Mouse (Mus musculus): ENCODE results near the gene Folr1. TPM values are rescaled to one million over a fixed set of nuclear protein-coding genes. Genes with fewer than 3 reads are reported as not detected.
A peak's percentile ranks its signal among the peaks of the same experiment; 100 is the strongest.

Folr1 gene
- polyA plus RNA-seq (2011; ENCODE audit: insufficient read length, low read depth, missing spikeins): 0.56 and 1.5 TPM in 2 replicates

DNA sequence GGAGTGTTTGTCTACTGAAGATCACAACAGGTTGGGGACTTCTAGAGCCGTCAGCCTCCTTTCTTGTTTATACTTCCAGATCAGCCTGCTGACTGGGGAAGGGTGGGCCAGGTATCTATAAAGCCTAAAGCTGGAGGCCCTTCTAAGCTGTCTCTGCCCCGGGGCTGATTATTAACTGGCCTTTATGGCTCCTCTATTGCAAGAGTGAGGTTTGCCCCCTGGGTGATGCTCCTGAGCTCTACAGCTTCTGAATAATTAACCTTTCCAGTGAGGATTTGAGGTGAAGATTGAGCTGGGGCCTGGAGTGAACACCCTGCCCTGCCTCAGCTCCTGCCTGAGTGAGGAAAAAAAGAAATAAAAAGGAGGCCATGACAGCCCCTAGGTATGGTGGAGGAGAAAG, at the start of gene Folr1:
Folr1 (minus strand) TSS at position 160 of the 400 bp plus-strand sequence.
- no peaks in the 10 kb centered on the region; the same call in 1 of the 2 replicates for H3K4me1 ChIP-seq (ENCODE audit: control insufficient read depth, insufficient read depth, low read length)
- TF ChIP-seq POLR2A (IDR thresholded peaks at IDR 0.05; ENCODE audit: low read depth, low read length) (no peak), CTCF (IDR thresholded peaks at IDR 0.05; ENCODE audit: borderline replicate concordance, insufficient read depth, low read length) (no peak)
- no peak within 1 kb of the TSS for H3K4me3 ChIP-seq (ENCODE audit: insufficient read depth, low read length)
- H3K27ac ChIP-seq (ENCODE audit: insufficient read depth, low read length): no peak within 1 kb of the TSS

GRCm38 (mm10) chr7:101918071-101918470, 47.5 kb upstream of the Folr1 start:
- Histone ChIP-seq H3K4me3 (ENCODE audit: insufficient read depth, low read length) (no peak overlapping the region), H3K27ac (ENCODE audit: insufficient read depth, low read length) (no peak overlapping the region), H3K4me1 (ENCODE audit: control insufficient read depth, insufficient read depth, low read length) (no peaks in the 10 kb centered on the region)
- TF ChIP-seq CTCF (IDR thresholded peaks at IDR 0.05; ENCODE audit: borderline replicate concordance, insufficient read depth, low read length) (peak; percentile 91), POLR2A (IDR thresholded peaks at IDR 0.05; ENCODE audit: low read depth, low read length) (no peak)

- TF ChIP-seq POLR2A (IDR thresholded peaks at IDR 0.05; ENCODE audit: low read depth, low read length) (no peak), CTCF (IDR thresholded peaks at IDR 0.05; ENCODE audit: borderline replicate concordance, insufficient read depth, low read length) (peak; percentile 29; the same call in 1 of the 2 replicates)
- no peak overlapping the region for H3K4me3 ChIP-seq (ENCODE audit: insufficient read depth, low read length)
- no peak overlapping the region for H3K27ac ChIP-seq (ENCODE audit: insufficient read depth, low read length)
- peaks cover 12% of the 10 kb centered on the region; the same call in 1 of the 2 replicates for H3K4me1 ChIP-seq (ENCODE audit: control insufficient read depth, insufficient read depth, low read length)
These were observed 41.4 kb upstream of the Folr1 start for GRCm38 (mm10) chr7:101911982-101912381.

GRCm38 (mm10) chr7:101910138-101910537, 39.5 kb upstream of the Folr1 start:
- no peak for TF ChIP-seq POLR2A (IDR thresholded peaks at IDR 0.05; ENCODE audit: low read depth, low read length)
- no peak for TF ChIP-seq CTCF (IDR thresholded peaks at IDR 0.05; ENCODE audit: borderline replicate concordance, insufficient read depth, low read length)
- no peak overlapping the region for H3K27ac ChIP-seq (ENCODE audit: insufficient read depth, low read length)
- no peak overlapping the region for H3K4me3 ChIP-seq (ENCODE audit: insufficient read depth, low read length)
- peaks cover 15% of the 10 kb centered on the region; the same call in 1 of the 2 replicates for H3K4me1 ChIP-seq (ENCODE audit: control insufficient read depth, insufficient read depth, low read length)

DNA sequence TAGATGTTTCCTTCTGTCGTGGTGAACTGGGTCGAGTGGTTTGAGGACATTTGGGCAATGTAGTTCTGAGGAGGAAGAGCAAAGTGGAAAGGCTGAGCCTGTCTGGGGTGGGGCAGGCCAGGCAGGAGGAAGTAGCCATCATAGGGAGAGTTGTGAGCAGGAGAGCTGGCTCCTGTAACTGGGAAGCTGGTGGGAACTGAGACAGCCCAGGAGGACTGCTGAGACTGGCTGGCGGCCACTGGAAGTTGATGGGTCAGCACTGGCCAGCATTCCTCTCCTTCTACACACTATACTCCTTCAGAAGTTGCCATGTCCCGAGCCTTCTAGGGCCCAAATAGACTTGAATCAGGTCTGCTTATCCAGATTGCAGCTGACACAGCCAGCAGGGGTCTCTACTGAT, 37.8 kb upstream of the Folr1 start:
- Histone ChIP-seq H3K4me3 (ENCODE audit: insufficient read depth, low read length) (no peak overlapping the region), H3K4me1 (ENCODE audit: control insufficient read depth, insufficient read depth, low read length) (peaks cover 15% of the 10 kb centered on the region; the same call in 1 of the 2 replicates), H3K27ac (ENCODE audit: insufficient read depth, low read length) (no peak overlapping the region)
- TF ChIP-seq POLR2A (IDR thresholded peaks at IDR 0.05; ENCODE audit: low read depth, low read length): no peak
- TF ChIP-seq CTCF (IDR thresholded peaks at IDR 0.05; ENCODE audit: borderline replicate concordance, insufficient read depth, low read length): no peak

DNA sequence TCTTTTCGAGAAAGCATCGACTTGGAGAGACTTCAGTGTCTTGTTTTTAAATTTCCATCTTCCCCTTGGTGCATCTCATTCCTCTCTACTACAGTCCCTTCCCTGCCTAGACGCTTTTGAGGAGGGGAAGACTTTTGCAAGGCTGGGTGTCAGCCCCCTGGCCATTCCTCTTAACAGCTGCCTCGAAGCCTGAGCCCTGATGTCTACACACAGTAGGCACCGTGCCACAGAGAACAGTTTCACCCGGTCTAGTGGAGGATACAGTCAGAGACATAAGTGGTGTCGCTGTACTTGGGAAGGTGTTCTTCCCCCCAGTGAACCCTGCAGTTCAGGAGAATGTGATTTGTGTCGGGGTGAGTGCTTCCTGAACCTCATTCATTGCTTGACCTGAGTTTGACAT, 36.1 kb upstream of the Folr1 start:
- Histone ChIP-seq H3K4me1 (ENCODE audit: control insufficient read depth, insufficient read depth, low read length) (peaks cover 15% of the 10 kb centered on the region; the same call in 1 of the 2 replicates), H3K27ac (ENCODE audit: insufficient read depth, low read length) (no peak overlapping the region), H3K4me3 (ENCODE audit: insufficient read depth, low read length) (peak overlapping the region; percentile 96)
- no peak for TF ChIP-seq CTCF (IDR thresholded peaks at IDR 0.05; ENCODE audit: borderline replicate concordance, insufficient read depth, low read length)

GRCm38 (mm10) chr7:101906287-101906681, 35.7 kb upstream of the Folr1 start, which contains the start of gene Tomt:
Gene Tomt (minus strand): TSS chr7:101906359.
- peak within 1 kb of the TSS; percentile 96 for H3K4me3 ChIP-seq (ENCODE audit: insufficient read depth, low read length)

DNA sequence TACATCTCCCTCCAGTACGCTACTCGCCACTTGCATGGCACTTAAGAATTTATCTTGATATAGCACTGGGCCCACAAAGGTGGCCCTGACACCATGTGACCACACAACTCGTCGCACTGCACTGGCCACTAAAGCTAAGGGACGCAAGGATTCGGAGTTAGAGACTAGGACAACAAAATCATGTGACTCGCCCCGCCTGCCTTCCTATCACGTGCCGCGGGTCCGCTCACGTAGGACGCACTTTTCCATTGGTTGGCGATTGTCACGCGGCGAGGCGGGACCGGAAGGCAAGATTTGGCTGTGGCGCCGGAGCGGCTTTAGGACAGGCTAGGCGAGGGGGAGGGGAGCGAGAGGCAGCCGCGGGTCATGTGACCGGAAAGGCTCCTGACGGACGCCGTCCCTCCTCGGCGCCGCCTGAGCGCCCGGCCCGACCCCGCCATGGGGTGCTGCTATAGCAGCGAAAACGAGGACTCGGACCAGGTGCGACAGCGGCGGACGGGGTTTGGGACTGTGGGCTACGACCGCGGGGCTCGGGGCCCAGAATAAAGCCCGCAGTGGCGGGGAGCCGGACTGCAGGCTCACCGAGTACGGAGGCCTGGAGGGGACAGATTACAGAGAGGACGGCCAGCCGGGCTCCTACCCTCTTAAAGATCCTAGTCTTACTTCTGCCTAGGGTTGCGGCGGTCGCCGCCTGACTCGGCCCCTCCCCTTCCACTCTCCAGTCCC, 35.1 kb upstream of the Folr1 start, which contains the start of gene Lamtor1:
Lamtor1 (plus strand) TSS at position 344 of the 726 bp plus-strand sequence.
- Histone ChIP-seq H3K4me3 (ENCODE audit: insufficient read depth, low read length) (peak within 1 kb of the TSS; percentile 96), H3K4me1 (ENCODE audit: control insufficient read depth, insufficient read depth, low read length) (peaks cover 15% of the 10 kb centered on the region; the same call in 1 of the 2 replicates), H3K27ac (ENCODE audit: insufficient read depth, low read length) (peak within 1 kb of the TSS; percentile 75)
- TF ChIP-seq POLR2A (IDR thresholded peaks at IDR 0.05; ENCODE audit: low read depth, low read length) (peak; percentile 95), CTCF (IDR thresholded peaks at IDR 0.05; ENCODE audit: borderline replicate concordance, insufficient read depth, low read length) (no peak)

More at GRCm38 (mm10) chr7:101906287-101906681, 35.7 kb upstream of the Folr1 start, which contains the start of gene Tomt:
- H3K4me1 ChIP-seq (ENCODE audit: control insufficient read depth, insufficient read depth, low read length): peaks cover 15% of the 10 kb centered on the region; the same call in 1 of the 2 replicates
- H3K27ac ChIP-seq (ENCODE audit: insufficient read depth, low read length): peak within 1 kb of the TSS; percentile 75
- TF ChIP-seq CTCF (IDR thresholded peaks at IDR 0.05; ENCODE audit: borderline replicate concordance, insufficient read depth, low read length): no peak
- TF ChIP-seq POLR2A (IDR thresholded peaks at IDR 0.05; ENCODE audit: low read depth, low read length): no peak; the same call in 1 of the 2 replicates

DNA sequence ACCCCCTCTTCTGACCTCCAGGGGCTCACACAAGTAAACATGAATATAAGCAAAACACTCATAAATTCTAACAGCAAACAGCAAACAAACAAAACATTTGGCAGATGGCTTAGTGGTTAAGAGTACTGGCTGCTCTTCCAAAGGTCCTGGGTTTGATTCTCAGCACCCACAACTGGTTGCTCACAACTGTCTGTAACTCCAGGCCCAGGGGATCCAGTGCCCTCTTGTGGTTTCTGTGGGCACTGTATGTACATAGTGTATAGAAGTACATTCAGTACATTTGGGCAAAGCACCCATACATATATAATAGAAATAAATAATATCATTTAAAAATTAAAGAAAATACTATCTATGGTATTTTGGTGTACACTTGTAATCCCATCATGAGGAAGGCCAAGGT, 32.3 kb upstream of the Folr1 start:
- H3K27ac ChIP-seq (ENCODE audit: insufficient read depth, low read length): no peak overlapping the region
- TF ChIP-seq CTCF (IDR thresholded peaks at IDR 0.05; ENCODE audit: borderline replicate concordance, insufficient read depth, low read length) (no peak), POLR2A (IDR thresholded peaks at IDR 0.05; ENCODE audit: low read depth, low read length) (no peak)
- no peak overlapping the region for H3K4me3 ChIP-seq (ENCODE audit: insufficient read depth, low read length)
- peaks cover 8% of the 10 kb centered on the region; the same call in 1 of the 2 replicates for H3K4me1 ChIP-seq (ENCODE audit: control insufficient read depth, insufficient read depth, low read length)

DNA sequence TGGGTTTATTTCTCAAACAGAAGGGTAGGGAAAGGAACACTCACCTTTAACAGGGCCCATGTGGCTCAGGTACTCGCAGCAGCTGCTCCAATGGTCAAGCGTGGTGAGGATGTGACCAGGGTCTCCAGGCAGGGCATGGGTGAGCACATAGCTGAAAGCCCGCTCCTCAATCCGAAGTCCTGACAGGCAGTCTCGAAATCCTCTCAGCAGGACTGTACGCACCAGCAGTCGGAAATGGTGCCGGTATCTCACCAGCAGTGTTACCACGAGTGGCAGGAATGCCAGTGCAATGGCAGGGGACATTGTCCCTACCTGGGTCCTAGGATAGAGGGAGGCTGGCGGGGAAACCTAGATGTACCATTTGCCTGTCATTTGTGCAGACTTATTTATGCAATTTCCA, 31.4 kb upstream of the Folr1 start:
- Histone ChIP-seq H3K4me1 (ENCODE audit: control insufficient read depth, insufficient read depth, low read length) (peaks cover 3% of the 10 kb centered on the region; the same call in 1 of the 2 replicates), H3K4me3 (ENCODE audit: insufficient read depth, low read length) (no peak overlapping the region), H3K27ac (ENCODE audit: insufficient read depth, low read length) (no peak overlapping the region)
- TF ChIP-seq CTCF (IDR thresholded peaks at IDR 0.05; ENCODE audit: borderline replicate concordance, insufficient read depth, low read length) (no peak), POLR2A (IDR thresholded peaks at IDR 0.05; ENCODE audit: low read depth, low read length) (no peak)

Data from embryonic fibroblast, embryonic 13.5 days (primary cell).